Mouse (Mus musculus): ENCODE measurements at regions not wholly inside any gene's neighbourhood (a gene's known extent, or its start where the extent isn't known, plus 50 kb on each side); places are given as distances from the start of the nearest gene placed in this dataset.

GRCm38 (mm10) chr12:71446892-71447268, 137.2 kb downstream of the Dact1 start:
- H3K4me1 ChIP-seq (ENCODE audit: control insufficient read depth, insufficient read depth, low read length) = no peaks in the 10 kb centered on the region; the same call in 1 of the 2 replicates
- no peak overlapping the region for H3K4me3 ChIP-seq
- TF ChIP-seq EP300 (IDR thresholded peaks at IDR 0.05; ENCODE audit: insufficient read depth, low read depth, low read length) (no peak), CTCF (IDR thresholded peaks at IDR 0.05) (no peak), POLR2A (IDR thresholded peaks at IDR 0.05; ENCODE audit: insufficient read depth, low read depth, low read length) (no peak)
- intact Hi-C loops (cut with DNase I) = no loop called here
- peak in 1 of 2 experiments; percentile 21 for DNase-seq
- H3K27me3 ChIP-seq (ENCODE audit: control insufficient read depth, insufficient read depth, low read length) = no peaks in the 10 kb centered on the region
- no peaks in the 10 kb centered on the region for H3K79me2 ChIP-seq (replicated peaks; ENCODE audit: control insufficient read depth, insufficient read depth, low read length)
- no peaks in the 10 kb centered on the region for H3K36me3 ChIP-seq (ENCODE audit: control insufficient read depth, insufficient read depth, low read length)
- peak overlapping the region; percentile 3 for H3K27ac ChIP-seq
- WGBS = 20% methylated on average over 7 of the region's 7 CpGs
- H3K9ac ChIP-seq (ENCODE audit: low read depth, low read length) = no peak overlapping the region

- H3K9ac ChIP-seq (ENCODE audit: low read depth, low read length) = no peak overlapping the region
- 64% methylated on average over 3 of the region's 3 CpGs for WGBS
- no peak for TF ChIP-seq EP300 (IDR thresholded peaks at IDR 0.05; ENCODE audit: insufficient read depth, low read depth, low read length)
- no peak for TF ChIP-seq CTCF (IDR thresholded peaks at IDR 0.05)
- no peak for TF ChIP-seq POLR2A (IDR thresholded peaks at IDR 0.05; ENCODE audit: insufficient read depth, low read depth, low read length)
- no peaks in the 10 kb centered on the region; the same call in 1 of the 2 replicates for H3K4me1 ChIP-seq (ENCODE audit: control insufficient read depth, insufficient read depth, low read length)
- H3K27ac ChIP-seq = no peak overlapping the region
- DNase-seq = no peak
- H3K27me3 ChIP-seq (ENCODE audit: control insufficient read depth, insufficient read depth, low read length) = no peaks in the 10 kb centered on the region
- no peaks in the 10 kb centered on the region for H3K79me2 ChIP-seq (replicated peaks; ENCODE audit: control insufficient read depth, insufficient read depth, low read length)
- intact Hi-C loops (cut with DNase I) = no loop called here
- H3K4me3 ChIP-seq = no peak overlapping the region
- H3K36me3 ChIP-seq (ENCODE audit: control insufficient read depth, insufficient read depth, low read length) = no peaks in the 10 kb centered on the region
Observed at GRCm38 (mm10) chr12:71449032-71449431, 139.3 kb downstream of the Dact1 start.

- no peak for TF ChIP-seq EP300 (IDR thresholded peaks at IDR 0.05; ENCODE audit: insufficient read depth, low read depth, low read length)
- Histone ChIP-seq H3K27ac (peak overlapping the region; percentile 31; the same call in 1 of the 2 replicates), H3K36me3 (ENCODE audit: control insufficient read depth, insufficient read depth, low read length) (no peaks in the 10 kb centered on the region), H3K4me3 (no peak overlapping the region), H3K79me2 (replicated peaks; ENCODE audit: control insufficient read depth, insufficient read depth, low read length) (no peaks in the 10 kb centered on the region), H3K27me3 (ENCODE audit: control insufficient read depth, insufficient read depth, low read length) (no peaks in the 10 kb centered on the region), H3K4me1 (ENCODE audit: control insufficient read depth, insufficient read depth, low read length) (no peaks in the 10 kb centered on the region; the same call in 1 of the 2 replicates), H3K9ac (ENCODE audit: low read depth, low read length) (no peak overlapping the region)
- 39% methylated on average over 4 of the region's 4 CpGs for WGBS
- intact Hi-C loops (cut with DNase I) = no loop called here
- DNase-seq = peak in 1 of 2 experiments; percentile 43
Observed at GRCm38 (mm10) chr12:71450128-71450527, 140.4 kb downstream of the Dact1 start.

DNA sequence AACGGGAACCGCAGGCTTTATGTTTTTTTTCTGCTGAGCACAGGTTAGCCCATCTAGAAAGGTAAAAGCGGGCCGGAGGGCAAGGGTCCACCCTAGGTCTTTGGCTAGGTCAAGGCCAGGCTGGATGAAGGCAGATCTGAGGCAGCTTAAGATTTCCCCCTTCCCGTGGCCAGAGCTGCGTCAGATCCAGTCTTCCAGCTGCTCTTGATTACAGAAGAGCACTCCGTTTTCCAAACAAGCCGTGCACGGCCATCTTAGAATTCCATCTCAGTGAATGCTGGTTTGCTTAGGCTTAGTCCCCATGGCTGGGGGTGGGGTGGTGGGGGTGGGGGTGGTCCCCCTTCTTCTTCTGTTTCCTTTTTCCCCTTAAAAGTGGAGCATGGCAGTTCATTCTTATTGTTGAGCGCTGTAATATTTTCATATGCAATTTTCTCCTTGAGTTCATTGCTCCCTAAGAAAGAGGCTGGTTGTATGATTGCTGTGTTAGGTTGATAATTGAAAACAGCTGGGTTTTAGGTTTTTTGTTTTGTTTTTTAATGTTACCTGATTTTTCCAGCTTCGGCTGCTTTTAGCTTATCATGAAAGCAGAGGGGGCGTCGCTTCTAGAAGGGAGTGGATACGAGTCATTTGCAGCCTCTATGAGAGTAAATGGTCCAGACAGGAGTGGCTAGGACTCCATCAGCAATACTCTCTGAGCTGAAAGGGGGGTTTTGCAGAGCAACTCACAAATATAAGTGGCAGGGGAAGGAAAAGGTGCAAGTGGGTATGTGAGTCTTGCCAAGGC, 141.2 kb downstream of the Dact1 start:
- no peak for TF ChIP-seq POLR2A (IDR thresholded peaks at IDR 0.05; ENCODE audit: insufficient read depth, low read depth, low read length)
- TF ChIP-seq CTCF (IDR thresholded peaks at IDR 0.05) = no peak
- TF ChIP-seq EP300 (IDR thresholded peaks at IDR 0.05; ENCODE audit: insufficient read depth, low read depth, low read length) = no peak
- intact Hi-C loops (cut with DNase I) = no loop called here
- Histone ChIP-seq H3K27ac (no peak overlapping the region), H3K36me3 (ENCODE audit: control insufficient read depth, insufficient read depth, low read length) (no peaks in the 10 kb centered on the region), H3K4me3 (no peak overlapping the region), H3K9ac (ENCODE audit: low read depth, low read length) (no peak overlapping the region), H3K4me1 (ENCODE audit: control insufficient read depth, insufficient read depth, low read length) (no peaks in the 10 kb centered on the region; the same call in 1 of the 2 replicates), H3K27me3 (ENCODE audit: control insufficient read depth, insufficient read depth, low read length) (no peaks in the 10 kb centered on the region), H3K79me2 (replicated peaks; ENCODE audit: control insufficient read depth, insufficient read depth, low read length) (no peaks in the 10 kb centered on the region)
- 74% methylated on average over 14 of the region's 14 CpGs for WGBS
- DNase-seq = no peak

DNA sequence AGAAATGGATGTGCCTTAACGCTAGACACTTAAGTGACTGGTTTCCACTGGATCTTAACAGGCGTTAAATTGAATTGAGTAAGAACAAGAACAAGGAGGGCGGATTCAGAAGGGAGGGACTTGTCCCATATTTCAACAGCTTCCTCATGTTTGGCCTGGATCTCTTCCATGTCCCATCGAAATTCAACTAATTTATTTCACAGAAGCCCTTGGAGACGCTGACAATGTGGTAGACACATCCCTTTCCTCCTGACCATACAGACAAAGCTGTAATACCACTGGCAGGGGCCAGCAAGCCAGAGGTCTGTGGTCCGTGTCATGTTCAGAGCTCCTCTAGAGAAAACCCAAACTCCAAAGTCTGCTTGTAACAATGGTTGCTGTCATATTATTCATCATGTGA, 147.2 kb downstream of the Dact1 start:
- no peak for DNase-seq
- WGBS = 64% methylated on average over 6 of the region's 6 CpGs
- Histone ChIP-seq H3K27ac (no peak overlapping the region), H3K4me3 (no peak overlapping the region), H3K36me3 (ENCODE audit: control insufficient read depth, insufficient read depth, low read length) (no peaks in the 10 kb centered on the region), H3K79me2 (replicated peaks; ENCODE audit: control insufficient read depth, insufficient read depth, low read length) (no peaks in the 10 kb centered on the region), H3K9ac (ENCODE audit: low read depth, low read length) (no peak overlapping the region), H3K4me1 (ENCODE audit: control insufficient read depth, insufficient read depth, low read length) (no peaks in the 10 kb centered on the region), H3K27me3 (ENCODE audit: control insufficient read depth, insufficient read depth, low read length) (no peaks in the 10 kb centered on the region)
- intact Hi-C loops (cut with DNase I) = no loop called here
- no peak for TF ChIP-seq EP300 (IDR thresholded peaks at IDR 0.05; ENCODE audit: insufficient read depth, low read depth, low read length)

DNA sequence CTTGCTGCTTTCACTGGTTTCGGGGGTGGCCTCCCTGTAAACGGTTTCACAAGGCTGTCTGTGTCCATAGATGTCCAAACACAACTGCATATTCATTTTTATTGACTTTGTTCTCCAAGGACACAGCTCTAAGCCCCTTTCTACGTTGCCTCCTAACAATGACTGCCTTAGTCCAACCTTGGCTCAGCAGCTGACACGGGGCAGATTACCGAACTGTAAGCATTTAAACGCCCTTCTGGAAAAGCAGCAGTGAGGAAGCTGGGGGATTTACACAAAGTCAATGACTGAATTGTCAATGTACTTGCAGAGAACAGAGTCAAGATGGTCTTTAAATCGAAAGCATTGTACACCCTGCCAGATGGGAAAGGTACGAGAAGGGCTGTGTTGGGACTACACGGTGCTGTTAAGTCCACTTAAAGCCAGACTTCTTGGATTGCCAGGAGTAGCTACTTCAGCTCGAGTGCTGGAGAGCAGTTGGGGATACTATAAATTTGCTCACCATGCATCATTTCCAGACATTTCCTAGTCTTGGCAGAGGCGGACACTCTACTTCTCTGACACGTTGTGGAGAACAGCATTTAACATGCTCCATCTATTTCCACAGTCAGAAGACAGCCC, 149.0 kb downstream of the Dact1 start:
- Histone ChIP-seq H3K36me3 (ENCODE audit: control insufficient read depth, insufficient read depth, low read length) (no peaks in the 10 kb centered on the region), H3K9ac (ENCODE audit: low read depth, low read length) (no peak overlapping the region), H3K27me3 (ENCODE audit: control insufficient read depth, insufficient read depth, low read length) (no peaks in the 10 kb centered on the region), H3K4me3 (no peak overlapping the region), H3K79me2 (replicated peaks; ENCODE audit: control insufficient read depth, insufficient read depth, low read length) (no peaks in the 10 kb centered on the region), H3K4me1 (ENCODE audit: control insufficient read depth, insufficient read depth, low read length) (no peaks in the 10 kb centered on the region), H3K27ac (no peak overlapping the region)
- TF ChIP-seq CTCF (IDR thresholded peaks at IDR 0.05) (no peak), POLR2A (IDR thresholded peaks at IDR 0.05; ENCODE audit: insufficient read depth, low read depth, low read length) (no peak), EP300 (IDR thresholded peaks at IDR 0.05; ENCODE audit: insufficient read depth, low read depth, low read length) (no peak)
- DNase-seq = no peak
- WGBS = 71% methylated on average over 12 of the region's 12 CpGs
- intact Hi-C loops (cut with DNase I) = no loop called here
